Mouse (Mus musculus) heart, adult 2 months (tissue): ENCODE results near the gene Fen1.

Experiments used
- CTCF ChIP-seq: fragments of 200-600 bp; IDR thresholded peaks from 2 replicates; pipeline ENCODE4 v1.8.1; 2022; ENCODE audit warnings: antibody characterized with exemption, mild to moderate bottlenecking, moderate library complexity
- EP300 ChIP-seq: fragments of 200-500 bp; IDR thresholded peaks from 2 replicates; pipeline ENCODE4 v1.6.1; 2011; ENCODE audit warnings: low read depth, low read length, control low read depth; ENCODE audit not compliant: insufficient read depth
- POLR2A ChIP-seq: fragments of 200-500 bp; IDR thresholded peaks from 2 replicates; pipeline ENCODE4 v1.6.1; 2011; ENCODE audit warnings: mild to moderate bottlenecking, low read depth, low read length, control low read depth; ENCODE audit not compliant: insufficient read depth

- no peak for TF ChIP-seq CTCF
- TF ChIP-seq POLR2A = no peak
- TF ChIP-seq EP300 = no peak
Measured at GRCm38 (mm10) chr19:10231016-10231415, 27.0 kb upstream of the Fen1 start.
